Mouse (Mus musculus): ENCODE data around the gene Ccdc3. TPM values are rescaled to one million over a fixed set of nuclear protein-coding genes. Genes with fewer than 3 reads are reported as not detected.

Ccdc3 gene
- polyA plus RNA-seq, 1 experiment from 2014 or later, result 10.3 TPM

DNA sequence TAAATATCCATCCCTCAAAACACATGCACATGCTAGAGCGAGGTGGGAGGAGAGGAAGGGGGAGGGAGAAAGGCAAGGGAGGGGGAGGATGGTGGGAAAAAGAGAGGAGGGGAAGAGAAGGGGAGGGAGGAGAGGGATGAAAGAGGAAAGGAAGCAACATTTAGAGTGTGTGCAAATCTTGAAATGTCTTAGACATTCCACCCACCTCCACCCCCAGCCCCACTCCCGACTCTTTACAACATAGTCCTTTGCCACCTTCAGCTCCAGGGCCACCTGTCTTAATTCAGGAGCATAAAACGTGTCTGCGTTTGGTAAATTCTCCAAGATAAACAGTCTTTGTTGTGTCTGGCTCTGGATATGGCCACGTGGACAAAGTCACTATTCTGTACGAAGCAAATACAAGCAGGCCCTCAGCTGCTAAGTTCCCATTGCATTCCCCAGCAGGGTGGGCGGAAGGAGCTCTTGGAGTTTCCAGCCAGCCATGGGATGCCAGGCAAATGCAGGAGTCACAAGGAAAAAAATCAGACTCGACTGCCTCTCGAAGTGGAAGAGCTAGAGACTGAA lies 77.8 kb downstream of the Ccdc3 start:
- H3K27me3 ChIP-seq (replicated peaks; ENCODE audit: control insufficient read depth, insufficient read depth, low read length), result no peaks in the 10 kb centered on the region
- H3K27ac ChIP-seq (ENCODE audit: low read depth, low read length), result no peak overlapping the region
- H3K4me3 ChIP-seq (ENCODE audit: low read depth, low read length), result no peak overlapping the region
- no peak for TF ChIP-seq CTCF (IDR thresholded peaks at IDR 0.05; ENCODE audit: low read depth)
- ATAC-seq, result no peak
- no peak overlapping the region for H3K9ac ChIP-seq (ENCODE audit: low read depth, low read length)
- WGBS, result 62% methylated on average over 9 of the region's 9 CpGs
- H3K4me2 ChIP-seq (replicated peaks; ENCODE audit: low read depth), result no peak overlapping the region
- H3K36me3 ChIP-seq (ENCODE audit: control insufficient read depth, insufficient read depth), result no peaks in the 10 kb centered on the region
- no peaks in the 10 kb centered on the region for H3K9me3 ChIP-seq (ENCODE audit: control insufficient read depth)
- no peaks in the 10 kb centered on the region for H3K4me1 ChIP-seq (replicated peaks; ENCODE audit: control insufficient read depth, insufficient read depth, low read length)

DNA sequence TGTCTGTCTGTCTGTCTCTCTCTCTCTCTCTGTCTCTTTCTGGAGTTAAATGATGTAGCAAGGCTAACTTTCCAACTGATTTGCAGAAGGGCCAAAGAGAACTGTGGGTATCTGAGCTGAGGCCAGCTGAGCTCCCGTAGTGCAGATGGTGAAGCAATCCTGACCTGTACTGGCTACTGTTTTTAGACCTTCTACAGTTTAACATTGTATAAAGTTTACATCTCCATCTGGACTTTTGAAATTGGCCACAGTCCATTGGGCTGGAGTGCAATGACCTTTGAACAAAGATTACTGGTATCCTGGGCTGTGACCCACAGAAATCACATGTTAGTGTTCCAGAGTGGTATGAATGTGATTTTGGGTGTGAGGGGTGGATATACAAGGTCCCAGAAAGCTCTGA lies 81.6 kb downstream of the Ccdc3 start:
- H3K4me1 ChIP-seq (replicated peaks; ENCODE audit: control insufficient read depth, insufficient read depth, low read length), result no peaks in the 10 kb centered on the region
- WGBS, result 43% methylated on average over 1 of the region's 1 CpGs
- H3K27me3 ChIP-seq (replicated peaks; ENCODE audit: control insufficient read depth, insufficient read depth, low read length), result no peaks in the 10 kb centered on the region
- no peak overlapping the region for H3K9ac ChIP-seq (ENCODE audit: low read depth, low read length)
- 0 out of 2 replicates have a peak, but pooled peaks have one; percentile 49 for ATAC-seq
- no peak for TF ChIP-seq CTCF (IDR thresholded peaks at IDR 0.05; ENCODE audit: low read depth)
- no peaks in the 10 kb centered on the region for H3K9me3 ChIP-seq (ENCODE audit: control insufficient read depth)
- no peak overlapping the region for H3K4me2 ChIP-seq (replicated peaks; ENCODE audit: low read depth)
- H3K36me3 ChIP-seq (ENCODE audit: control insufficient read depth, insufficient read depth), result no peaks in the 10 kb centered on the region
- no peak overlapping the region for H3K27ac ChIP-seq (ENCODE audit: low read depth, low read length)
- H3K4me3 ChIP-seq (ENCODE audit: low read depth, low read length), result no peak overlapping the region

DNA sequence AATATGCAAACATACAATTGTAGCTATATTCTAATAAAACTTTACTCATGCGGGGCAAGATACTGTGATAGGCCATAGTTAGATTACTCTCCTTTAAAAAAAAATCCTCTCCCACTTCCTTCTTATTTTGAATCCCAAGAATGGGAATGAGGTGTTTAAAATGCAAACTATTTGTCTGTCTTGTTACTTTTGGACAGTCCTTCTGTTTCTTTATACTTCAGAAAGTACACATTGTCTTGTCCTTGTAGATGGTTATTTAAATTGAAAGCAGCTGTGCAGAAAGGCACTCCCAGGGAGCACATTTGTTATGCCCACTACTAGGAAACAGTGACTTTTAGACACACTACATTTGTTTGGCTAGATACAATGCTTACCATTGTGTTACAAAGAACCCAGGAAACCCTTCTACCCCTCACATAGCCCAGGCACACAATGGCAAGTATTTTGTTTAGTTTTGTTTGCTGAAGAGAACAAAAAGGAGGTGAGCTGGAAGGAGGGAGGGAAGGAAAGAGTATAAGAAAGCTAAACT lies 82.3 kb downstream of the Ccdc3 start:
- 53% methylated on average over 1 of the region's 1 CpGs for WGBS
- Histone ChIP-seq H3K9ac (ENCODE audit: low read depth, low read length) (no peak overlapping the region), H3K27me3 (replicated peaks; ENCODE audit: control insufficient read depth, insufficient read depth, low read length) (no peaks in the 10 kb centered on the region), H3K4me1 (replicated peaks; ENCODE audit: control insufficient read depth, insufficient read depth, low read length) (no peaks in the 10 kb centered on the region), H3K4me2 (replicated peaks; ENCODE audit: low read depth) (no peak overlapping the region), H3K4me3 (ENCODE audit: low read depth, low read length) (no peak overlapping the region), H3K27ac (ENCODE audit: low read depth, low read length) (no peak overlapping the region), H3K36me3 (ENCODE audit: control insufficient read depth, insufficient read depth) (no peaks in the 10 kb centered on the region), H3K9me3 (ENCODE audit: control insufficient read depth) (no peaks in the 10 kb centered on the region)
- no peak for ATAC-seq
- no peak for TF ChIP-seq CTCF (IDR thresholded peaks at IDR 0.05; ENCODE audit: low read depth)

DNA sequence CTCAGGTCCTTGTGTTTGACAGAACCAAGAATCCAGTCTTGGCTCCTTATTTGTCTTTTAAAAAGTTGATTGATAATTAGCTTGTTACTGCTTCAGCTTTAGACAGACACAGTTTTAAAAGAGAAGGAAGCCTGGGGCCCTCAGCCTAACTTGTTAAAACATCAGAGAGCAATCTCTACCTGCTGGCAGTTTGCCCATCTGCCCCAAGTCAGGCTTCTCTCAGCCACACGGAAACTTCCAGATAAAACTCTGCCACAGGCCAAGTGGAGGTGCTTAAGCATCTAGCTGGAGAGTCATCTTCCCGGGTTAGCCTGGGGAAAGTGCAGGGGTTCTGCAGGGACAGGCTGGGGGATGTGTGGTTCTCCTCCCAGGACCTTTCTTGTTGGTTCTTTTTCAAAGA lies 85.0 kb downstream of the Ccdc3 start:
- Histone ChIP-seq H3K9ac (ENCODE audit: low read depth, low read length) (no peak overlapping the region), H3K4me3 (ENCODE audit: low read depth, low read length) (no peak overlapping the region), H3K27me3 (replicated peaks; ENCODE audit: control insufficient read depth, insufficient read depth, low read length) (no peaks in the 10 kb centered on the region), H3K4me2 (replicated peaks; ENCODE audit: low read depth) (no peak overlapping the region), H3K9me3 (ENCODE audit: control insufficient read depth) (no peaks in the 10 kb centered on the region), H3K36me3 (ENCODE audit: control insufficient read depth, insufficient read depth) (no peaks in the 10 kb centered on the region), H3K4me1 (replicated peaks; ENCODE audit: control insufficient read depth, insufficient read depth, low read length) (no peaks in the 10 kb centered on the region), H3K27ac (ENCODE audit: low read depth, low read length) (no peak overlapping the region)
- ATAC-seq, result no peak
- WGBS, result 28% methylated on average over 2 of the region's 2 CpGs
- no peak for TF ChIP-seq CTCF (IDR thresholded peaks at IDR 0.05; ENCODE audit: low read depth)

DNA sequence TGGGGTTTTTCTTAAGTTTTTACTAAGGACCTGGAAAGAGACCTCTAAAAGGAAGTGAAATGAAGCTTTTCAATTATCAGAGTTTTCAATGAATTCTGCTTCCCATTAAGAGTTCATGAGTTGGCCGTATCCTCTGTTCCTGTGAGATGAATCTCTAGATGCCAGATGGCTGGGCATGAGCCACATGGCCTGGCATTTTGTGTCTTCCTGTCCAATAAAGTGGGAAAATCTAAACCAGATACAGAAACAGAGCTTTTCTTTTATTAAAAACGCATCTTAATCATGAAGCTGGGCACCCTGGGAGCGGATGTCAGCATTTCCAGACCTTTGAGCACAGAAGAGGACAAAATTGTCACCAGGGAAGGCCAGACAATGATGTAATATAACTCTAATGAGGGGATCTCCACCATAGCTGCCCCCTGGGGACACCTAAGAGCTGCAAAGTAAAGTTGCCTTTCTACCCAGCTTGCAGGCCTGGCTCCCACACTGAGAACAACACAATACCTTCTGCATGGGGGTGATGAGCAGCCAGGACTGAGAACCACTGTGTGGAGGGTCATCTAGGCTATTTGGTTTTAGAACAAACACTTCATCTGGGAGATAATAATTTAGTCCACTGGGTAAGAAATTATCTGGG lies 99.4 kb downstream of the Ccdc3 start:
- H3K9ac ChIP-seq (ENCODE audit: low read depth, low read length), result no peak overlapping the region
- H3K36me3 ChIP-seq (ENCODE audit: control insufficient read depth, insufficient read depth), result no peaks in the 10 kb centered on the region
- H3K4me3 ChIP-seq (ENCODE audit: low read depth, low read length), result no peak overlapping the region
- H3K4me1 ChIP-seq (replicated peaks; ENCODE audit: control insufficient read depth, insufficient read depth, low read length), result no peaks in the 10 kb centered on the region
- no peaks in the 10 kb centered on the region for H3K27me3 ChIP-seq (replicated peaks; ENCODE audit: control insufficient read depth, insufficient read depth, low read length)
- no peak for TF ChIP-seq CTCF (IDR thresholded peaks at IDR 0.05; ENCODE audit: low read depth)
- ATAC-seq, result no peak
- 92% methylated on average over 3 of the region's 3 CpGs for WGBS
- no peak overlapping the region for H3K4me2 ChIP-seq (replicated peaks; ENCODE audit: low read depth)
- no peaks in the 10 kb centered on the region for H3K9me3 ChIP-seq (ENCODE audit: control insufficient read depth)
- no peak overlapping the region for H3K27ac ChIP-seq (ENCODE audit: low read depth, low read length)

DNA sequence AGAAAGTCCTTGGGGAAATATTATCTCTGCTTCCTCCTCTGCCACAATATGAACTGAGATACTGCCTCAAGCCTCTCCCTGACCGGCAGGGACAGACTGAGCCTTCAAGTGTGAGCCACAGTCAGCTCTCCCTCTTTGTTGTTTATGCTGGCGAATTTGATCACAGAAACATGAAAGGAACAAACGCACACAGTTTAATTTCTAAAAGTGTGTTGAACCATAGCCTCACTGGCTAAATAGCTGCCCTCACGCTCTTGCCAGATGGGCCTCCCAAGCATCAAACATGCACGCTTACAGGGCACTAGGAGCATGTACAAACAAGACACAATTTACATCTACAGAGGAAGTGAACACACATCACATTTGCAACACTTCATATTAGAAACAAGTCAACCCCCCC lies 100.3 kb downstream of the Ccdc3 start:
- no peak for ATAC-seq
- no peaks in the 10 kb centered on the region for H3K36me3 ChIP-seq (ENCODE audit: control insufficient read depth, insufficient read depth)
- no peak overlapping the region for H3K4me2 ChIP-seq (replicated peaks; ENCODE audit: low read depth)
- H3K27me3 ChIP-seq (replicated peaks; ENCODE audit: control insufficient read depth, insufficient read depth, low read length), result no peaks in the 10 kb centered on the region
- H3K4me1 ChIP-seq (replicated peaks; ENCODE audit: control insufficient read depth, insufficient read depth, low read length), result no peaks in the 10 kb centered on the region
- no peak overlapping the region for H3K4me3 ChIP-seq (ENCODE audit: low read depth, low read length)
- no peak overlapping the region for H3K9ac ChIP-seq (ENCODE audit: low read depth, low read length)
- no peaks in the 10 kb centered on the region for H3K9me3 ChIP-seq (ENCODE audit: control insufficient read depth)
- TF ChIP-seq CTCF (IDR thresholded peaks at IDR 0.05; ENCODE audit: low read depth), result no peak
- H3K27ac ChIP-seq (ENCODE audit: low read depth, low read length), result no peak overlapping the region
- WGBS, result 81% methylated on average over 5 of the region's 5 CpGs
